Mouse (Mus musculus) MEL (cell line): ENCODE measurements around the gene Gm13271. TPM values are rescaled to one million over a fixed set of nuclear protein-coding genes. Genes with fewer than 3 reads are reported as not detected.
"Not testable (repeated sequence)": the region's sequence is repeated elsewhere in the genome, so short reads cannot be mapped to it uniquely, and the experiment has no call there.

Experiments used
- DNase-seq: peaks from one replicate; pipeline ENCODE4 v3.0.0; 2011; ENCODE audit warnings: low read depth, low spot score
- H3K27ac ChIP-seq: 2 replicates; pipeline ENCODE4 v1.5.1; 2012; ENCODE audit warnings: low read depth, mild to moderate bottlenecking, control low read depth, low read length, moderate library complexity; ENCODE audit not compliant: control insufficient read depth
- H3K27me3 ChIP-seq, 2 experiments: fragments of 150-350 bp in 1 of 2; sonication (generic) in 1 of 2; 2 replicates each; pipeline ENCODE4 v1.6.1; 2012; ENCODE audit warnings: low read length in 2 of 2, mild to moderate bottlenecking in 2 of 2, improper control_type of control experiment in 1 of 2, moderate library complexity in 1 of 2; ENCODE audit not compliant: insufficient read depth in 2 of 2, control insufficient read depth in 1 of 2
- H3K36me3 ChIP-seq, 2 experiments: 2 replicates each; pipeline ENCODE4 v1.6.1; 2012 to 2014; ENCODE audit warnings: low read length in 2 of 2, improper control_type of control experiment in 1 of 2, inconsistent platforms in 1 of 2, mild to moderate bottlenecking in 1 of 2; ENCODE audit not compliant: insufficient read depth in 2 of 2, control insufficient read depth in 1 of 2
- H3K4me1 ChIP-seq, 2 experiments: fragments of 150-350 bp in 1 of 2; sonication (generic) in 1 of 2; 2 replicates each; pipeline ENCODE4 v1.6.1; 2012; ENCODE audit warnings: low read length in 2 of 2, improper control_type of control experiment in 1 of 2, mild to moderate bottlenecking in 1 of 2; ENCODE audit not compliant: insufficient read depth in 2 of 2, control insufficient read depth in 1 of 2
- H3K4me3 ChIP-seq, 2 experiments: fragments of 150-350 bp in 1 of 2; sonication (generic) in 1 of 2; 2 replicates each; pipeline ENCODE4 v1.5.1; 2012; ENCODE audit warnings: low read depth in 2 of 2, low read length in 2 of 2, mild to moderate bottlenecking in 2 of 2, moderate library complexity in 2 of 2, control low read depth in 1 of 2, improper control_type of control experiment in 1 of 2; ENCODE audit not compliant: control insufficient read depth in 1 of 2, insufficient read depth in 1 of 2
- H3K79me2 ChIP-seq: 2 replicates; pipeline ENCODE4 v1.6.1; 2012; ENCODE audit warnings: mild to moderate bottlenecking, low read length, moderate library complexity; ENCODE audit not compliant: control insufficient read depth, poor library complexity, insufficient read depth
- H3K9ac ChIP-seq: 2 replicates; pipeline ENCODE4 v1.6.1; 2012; ENCODE audit warnings: low read depth, mild to moderate bottlenecking, control low read depth, low read length, moderate library complexity; ENCODE audit not compliant: control insufficient read depth, poor library complexity, severe bottlenecking
- H3K9me3 ChIP-seq: fragments of 150-350 bp; sonication (generic); replicated peaks from 2 replicates; pipeline ENCODE4 v1.6.1; 2012; ENCODE audit warnings: mild to moderate bottlenecking, low read length, improper control_type of control experiment, moderate library complexity; ENCODE audit not compliant: insufficient read depth
- CTCF ChIP-seq, 3 experiments: IDR thresholded peaks in 2 of 3; conservative IDR thresholded peaks in 1 of 3; 2 replicates each; pipeline ENCODE4 v1.5.1; 2011 to 2012; ENCODE audit warnings: low read length in 3 of 3, low read depth in 2 of 3, mild to moderate bottlenecking in 2 of 3, improper control_type of control experiment in 1 of 3, inconsistent platforms in 1 of 3, mixed read lengths in 1 of 3, moderate library complexity in 1 of 3; ENCODE audit not compliant: control insufficient read depth in 1 of 3, insufficient read depth in 1 of 3, poor library complexity in 1 of 3, severe bottlenecking in 1 of 3
- polyA plus RNA-seq, 2 experiments: library from polyadenylated mRNA; stranded (reverse) in 1 of 2; unstranded in 1 of 2; fragments of >175 nt in 1 of 2; fragments of >200 nt in 1 of 2; gene quantifications; 2 replicates each; pipeline versions ENCODE4 v1.2.1 to v1.2.4; 2012; ENCODE audit warnings: low replicate concordance in 2 of 2, low read depth in 1 of 2; ENCODE audit not compliant: insufficient read length in 2 of 2, insufficient read depth in 1 of 2, missing spikeins in 1 of 2
- total RNA-seq: library from RNA; depleted of rRNA; stranded (reverse); fragments of 300-350 nt; gene quantifications from 2 replicates; pipeline ENCODE4 v1.2.3, GENCODE M21; 2012

Gm13271 gene
- total and polyA plus RNA-seq, 3 experiments: not detected

GRCm38 (mm10) chr4:88762341-88762740 lies 7.7 kb downstream of the Gm13271 start:
- H3K79me2 ChIP-seq, H3K27me3 ChIP-seq, H3K27ac ChIP-seq, H3K4me1 ChIP-seq, H3K9me3 ChIP-seq, H3K4me3 ChIP-seq, H3K36me3 ChIP-seq, DNase-seq, H3K9ac ChIP-seq: not testable (repeated sequence)
- 0 out of 6 replicates have a peak, but pooled peaks of 1 of the 3 experiments have one; percentile 2 for TF ChIP-seq CTCF (IDR thresholded peaks at IDR 0.05 in 2 of 3, conservative IDR thresholded peaks at IDR 0.05 in 1 of 3; ENCODE audit: control insufficient read depth in 1 of 3, insufficient read depth in 1 of 3, low read depth in 2 of 3, low read length in 3 of 3, poor library complexity in 1 of 3, severe bottlenecking in 1 of 3)

- H3K79me2 ChIP-seq, H3K36me3 ChIP-seq, H3K9me3 ChIP-seq, H3K27me3 ChIP-seq, H3K4me1 ChIP-seq, H3K27ac ChIP-seq: not testable (repeated sequence)
- Histone ChIP-seq H3K4me3 (peak overlapping the region in 1 of 2 experiments; percentile 23; a peak in 1 of 4 replicates), H3K9ac (peak overlapping the region; percentile 45; the same call in 1 of the 2 replicates)
- peak; percentile 37 for DNase-seq
These were observed 8.8 kb downstream of the Gm13271 start for GRCm38 (mm10) chr4:88763384-88764018.

GRCm38 (mm10) chr4:88773534-88773933 lies 18.9 kb downstream of the Gm13271 start, which contains the start of gene Gm13290:
Gene Gm13290 (plus strand): TSS chr4:88773834.
- H3K9me3 ChIP-seq, H3K36me3 ChIP-seq, H3K27me3 ChIP-seq, H3K9ac ChIP-seq, H3K4me3 ChIP-seq, DNase-seq, H3K79me2 ChIP-seq, H3K27ac ChIP-seq, H3K4me1 ChIP-seq: not testable (repeated sequence)

- not testable (repeated sequence) for H3K9me3 ChIP-seq, H3K4me3 ChIP-seq, H3K4me1 ChIP-seq, H3K27ac ChIP-seq, DNase-seq, H3K9ac ChIP-seq, H3K27me3 ChIP-seq, H3K36me3 ChIP-seq, H3K79me2 ChIP-seq
These were observed 22.0 kb downstream of the Gm13271 start, which contains the start of gene Gm13289 for GRCm38 (mm10) chr4:88776622-88777021. Gene Gm13289 (plus strand): TSS chr4:88776922.

GRCm38 (mm10) chr4:88779550-88779949 lies 24.9 kb downstream of the Gm13271 start, which contains the start of gene Gm13272:
Gene Gm13272 (plus strand): TSS chr4:88779850.
- not testable (repeated sequence) for H3K4me1 ChIP-seq, H3K27ac ChIP-seq, H3K27me3 ChIP-seq, H3K4me3 ChIP-seq, DNase-seq, H3K9ac ChIP-seq, H3K9me3 ChIP-seq, H3K36me3 ChIP-seq, H3K79me2 ChIP-seq

- not testable (repeated sequence) for DNase-seq
These were observed 25.7 kb downstream of the Gm13271 start for GRCm38 (mm10) chr4:88780320-88780719.

GRCm38 (mm10) chr4:88781831-88782230 lies 27.2 kb downstream of the Gm13271 start, which contains the start of gene Ifnz:
Gene Ifnz (plus strand): TSS chr4:88782131.
- not testable (repeated sequence) for H3K4me3 ChIP-seq, H3K79me2 ChIP-seq, H3K9ac ChIP-seq, H3K27me3 ChIP-seq, H3K27ac ChIP-seq, H3K4me1 ChIP-seq, H3K9me3 ChIP-seq, H3K36me3 ChIP-seq, DNase-seq

More at GRCm38 (mm10) chr4:88780320-88780719, 25.7 kb downstream of the Gm13271 start:
- not testable (repeated sequence) for H3K9ac ChIP-seq, H3K9me3 ChIP-seq, H3K27ac ChIP-seq, H3K4me1 ChIP-seq, H3K4me3 ChIP-seq, H3K79me2 ChIP-seq, H3K36me3 ChIP-seq, H3K27me3 ChIP-seq
